Mouse (Mus musculus) E14TG2a.4 (cell line): ENCODE measurements around the gene Bdkrb2.

Source experiments
- CTCF ChIP-seq: conservative IDR thresholded peaks from 2 replicates; pipeline ENCODE4 v1.5.1; 2014; ENCODE audit warnings: low read length
- NANOG ChIP-seq: IDR thresholded peaks from 2 replicates; pipeline ENCODE4 v1.6.1; 2014; ENCODE audit warnings: borderline replicate concordance, low read length, mixed read lengths
- POU5F1 ChIP-seq: IDR thresholded peaks from 2 replicates; pipeline ENCODE4 v1.6.1; 2014; ENCODE audit warnings: low read length, borderline replicate concordance

GRCm38 (mm10) chr12:105625798-105626197 lies 62.8 kb downstream of the Bdkrb2 start:
- TF ChIP-seq CTCF (no peak), NANOG (no peak), POU5F1 (no peak)
